Mouse (Mus musculus) layer of hippocampus, postnatal 14 days (tissue): ENCODE measurements around the gene C330021F23Rik. TPM values are rescaled to one million over a fixed set of nuclear protein-coding genes. Genes with fewer than 3 reads are reported as not detected.

Experiments
- DNase-seq, 2 experiments: peaks; one replicate each; pipeline ENCODE4 v3.0.0; 2021 to 2022; ENCODE audit warnings: low spot score in 2 of 2, mixed read lengths in 1 of 2
- total RNA-seq, 2 experiments: library from RNA; stranded (reverse); gene quantifications; 2 replicates each; pipeline ENCODE4 v1.2.3; 2021

C330021F23Rik gene
- total RNA-seq, 2 experiments from 2014 or later, result not detected

- peak in 1 of 2 experiments; percentile 65 for DNase-seq
These were observed 19.8 kb downstream of the C330021F23Rik start for GRCm38 (mm10) chr8:3587391-3588257.

- DNase-seq, result peak in 1 of 2 experiments; percentile 9
These were observed 20.5 kb downstream of the C330021F23Rik start for GRCm38 (mm10) chr8:3588258-3588633.

- DNase-seq, result peak in 1 of 2 experiments; percentile 3
These were observed 25.7 kb downstream of the C330021F23Rik start for GRCm38 (mm10) chr8:3593470-3593869.

GRCm38 (mm10) chr8:3594466-3594865 is 26.7 kb downstream of the C330021F23Rik start:
- DNase-seq, result no peak

- no peak for DNase-seq
These were observed 30.3 kb downstream of the C330021F23Rik start for GRCm38 (mm10) chr8:3598054-3598453.

GRCm38 (mm10) chr8:3599219-3599618 is 31.4 kb downstream of the C330021F23Rik start:
- no peak for DNase-seq

GRCm38 (mm10) chr8:3600401-3600800 is 32.6 kb downstream of the C330021F23Rik start:
- no peak for DNase-seq

- no peak for DNase-seq
These were observed 35.6 kb downstream of the C330021F23Rik start for GRCm38 (mm10) chr8:3603439-3603838.

GRCm38 (mm10) chr8:3606593-3606992 is 38.8 kb downstream of the C330021F23Rik start:
- DNase-seq, result no peak

GRCm38 (mm10) chr8:3607822-3608221 is 40.0 kb downstream of the C330021F23Rik start:
- no peak for DNase-seq

- DNase-seq, result no peak
These were observed 41.4 kb downstream of the C330021F23Rik start for GRCm38 (mm10) chr8:3609046-3609815.

- no peak for DNase-seq
These were observed 42.0 kb downstream of the C330021F23Rik start for GRCm38 (mm10) chr8:3609816-3610150.

- peak; percentile 99 to 100 for DNase-seq
These were observed 53.6 kb downstream of the C330021F23Rik start, which contains the start of the genes Xab2 and Pet100 for GRCm38 (mm10) chr8:3621199-3621970. Gene Xab2 (minus strand): TSS chr8:3621316. Gene Pet100 (plus strand): TSS chr8:3621548.

GRCm38 (mm10) chr8:3622119-3622518 is 54.3 kb downstream of the C330021F23Rik start:
- no peak for DNase-seq

GRCm38 (mm10) chr8:3625445-3625844 is 57.7 kb downstream of the C330021F23Rik start, which contains the start of gene Pcp2:
Gene Pcp2 (minus strand): TSS chr8:3625545.
- no peak for DNase-seq

GRCm38 (mm10) chr8:3626971-3627370 is 59.2 kb downstream of the C330021F23Rik start:
- no peak for DNase-seq

GRCm38 (mm10) chr8:3628014-3628413 is 60.2 kb downstream of the C330021F23Rik start:
- no peak for DNase-seq

- DNase-seq, result peak in 1 of 2 experiments; percentile 66
These were observed 63.1 kb downstream of the C330021F23Rik start, which contains the start of gene Stxbp2 for GRCm38 (mm10) chr8:3630647-3631477. Gene Stxbp2 (plus strand): TSS chr8:3630955.

- DNase-seq, result no peak
These were observed 63.7 kb downstream of the C330021F23Rik start for GRCm38 (mm10) chr8:3631478-3631875.
